Mouse (Mus musculus): ENCODE results near the gene Mis18a.

Mis18a gene

DNA sequence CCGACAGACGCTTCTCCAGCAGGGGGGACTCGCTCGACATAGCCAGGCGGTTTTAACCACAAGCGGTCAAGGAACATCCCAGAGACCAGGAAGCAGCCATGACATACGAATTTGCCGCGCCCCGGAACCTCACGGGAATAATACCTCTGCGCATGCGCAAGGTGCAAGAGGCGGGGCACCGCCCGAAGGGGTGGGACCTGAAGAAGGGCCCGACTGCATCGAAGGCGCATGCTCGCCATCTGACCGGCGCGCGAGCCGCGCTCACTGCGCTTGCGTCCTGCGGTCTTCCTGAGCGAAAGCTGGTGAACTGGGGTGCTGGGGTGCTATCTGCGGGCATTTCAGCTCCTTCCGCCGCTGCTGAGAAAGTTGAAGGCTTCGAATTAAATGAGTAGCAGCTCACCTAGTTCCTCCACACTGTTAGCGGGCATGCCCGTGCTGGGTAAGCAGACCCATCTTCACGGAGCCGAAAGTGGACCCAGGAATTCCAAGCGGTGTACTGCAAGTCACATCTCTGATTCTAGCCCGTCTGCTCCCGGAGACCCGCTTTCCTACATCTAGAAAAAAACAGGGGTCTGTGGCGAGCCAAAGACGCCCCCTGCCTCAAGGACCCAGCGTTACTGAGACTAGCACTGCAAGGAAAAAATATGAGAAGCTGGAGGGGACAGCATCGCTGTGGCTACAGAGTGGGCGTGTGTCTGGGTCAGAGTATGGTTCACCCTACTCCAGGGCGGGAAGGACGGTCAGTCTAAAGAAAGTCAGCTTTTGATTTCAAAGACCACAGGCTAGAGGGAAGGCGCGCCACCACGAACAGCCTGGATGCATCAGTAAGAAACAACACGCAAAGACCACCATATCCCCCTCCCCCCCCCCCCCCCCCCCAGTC is at the start of gene Mis18a:
Gene Mis18a, minus strand, starts transcription at position 172 of the 883 bp plus-strand sequence.
- DNase-seq (ENCODE audit: low spot score in 2 of 2) = peak; percentile 95 to 98

DNA sequence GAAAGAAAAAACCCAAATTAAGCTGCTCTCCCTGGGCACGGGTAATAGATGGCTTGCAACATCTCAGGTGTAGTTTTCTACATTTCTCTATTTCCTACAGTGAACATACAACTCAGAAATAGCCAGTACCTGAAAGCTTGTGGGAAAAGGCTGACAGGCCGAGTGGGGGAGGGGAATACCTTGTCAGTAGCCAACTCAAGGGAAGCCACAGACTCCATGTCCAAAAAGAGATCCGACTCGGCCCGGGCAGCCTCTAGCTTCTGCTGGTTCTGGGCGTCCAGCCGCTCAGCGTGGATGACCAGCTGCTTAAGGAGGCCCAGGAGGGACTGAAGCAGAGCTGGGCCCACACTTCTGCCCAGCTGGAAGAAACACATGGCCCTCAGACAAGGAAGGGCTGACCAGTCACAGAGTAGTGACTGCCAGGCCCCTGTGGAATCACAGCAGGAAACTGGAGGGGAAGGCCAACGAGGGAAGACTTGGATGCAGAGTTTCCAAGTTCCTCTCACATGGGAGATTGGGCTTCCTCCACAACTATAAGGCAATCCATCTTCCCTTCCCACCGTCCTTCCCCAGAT is 48.8 kb upstream of the Mis18a start:
- no peak for DNase-seq (ENCODE audit: low spot score in 2 of 2)

DNA sequence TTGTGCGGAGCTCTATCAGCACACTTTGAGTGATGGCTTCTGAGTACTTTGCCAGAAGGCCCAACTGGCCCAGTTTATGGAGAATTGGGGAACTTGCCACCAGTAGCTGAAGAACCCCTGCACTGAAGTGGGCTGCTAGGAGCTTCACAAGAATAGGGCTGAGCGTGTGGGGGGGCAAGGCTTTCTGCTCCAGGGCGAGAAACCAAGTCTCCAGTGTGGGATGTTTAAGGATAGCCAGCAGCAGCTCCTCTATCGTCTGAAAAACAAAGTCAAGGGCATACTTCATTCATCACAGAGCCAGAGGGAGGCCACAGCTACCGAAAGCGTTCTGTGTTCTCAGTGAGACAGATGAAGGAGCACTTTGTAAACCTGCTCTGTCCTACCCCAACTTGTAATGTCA is 47.4 kb upstream of the Mis18a start:
- DNase-seq (ENCODE audit: low spot score in 2 of 2) = no peak

GRCm38 (mm10) chr16:90774216-90774615 is 47.0 kb upstream of the Mis18a start:
- DNase-seq (ENCODE audit: low spot score in 2 of 2) = no peak

- DNase-seq (ENCODE audit: low spot score in 2 of 2) = no peak
Measured at GRCm38 (mm10) chr16:90766919-90767454, 39.8 kb upstream of the Mis18a start.

DNA sequence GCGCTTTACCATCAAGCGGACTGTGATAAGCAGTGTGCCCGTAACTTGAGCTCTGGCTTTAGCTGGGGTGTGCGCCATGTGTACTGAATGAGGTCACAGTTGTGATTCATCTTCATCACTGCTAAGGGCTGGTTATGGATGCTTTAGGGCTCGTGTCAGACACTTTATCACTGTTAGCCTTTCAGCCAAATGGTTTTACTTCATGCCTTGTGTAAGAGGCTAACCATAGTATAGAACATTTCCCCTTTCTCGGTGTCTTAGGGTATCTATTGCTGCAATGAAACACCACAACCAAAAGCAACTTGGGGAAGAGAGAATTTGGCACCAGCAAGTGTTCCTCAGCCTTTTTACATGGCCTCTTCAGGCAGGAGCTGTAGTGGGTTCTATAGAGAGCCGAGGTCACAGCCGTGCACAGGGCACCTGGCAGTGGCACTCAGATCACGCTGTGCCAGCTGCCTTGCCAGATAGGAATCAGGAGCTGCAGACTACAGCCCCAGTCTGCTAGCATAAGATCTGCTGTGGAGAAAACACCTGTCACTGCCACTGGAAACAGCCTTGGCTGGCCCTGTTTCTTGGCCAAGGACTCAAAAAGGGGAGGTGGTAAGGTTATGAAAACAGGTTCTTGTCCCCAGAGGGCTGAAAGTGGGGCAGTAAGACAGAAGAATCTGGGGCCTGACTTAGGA is 38.1 kb upstream of the Mis18a start:
- DNase-seq (ENCODE audit: low spot score in 2 of 2) = peak in 1 of 2 experiments; percentile 44

GRCm38 (mm10) chr16:90760515-90760914 is 33.3 kb upstream of the Mis18a start:
- peak; percentile 70 to 75 for DNase-seq (ENCODE audit: low spot score in 2 of 2)

GRCm38 (mm10) chr16:90759335-90759734 is 32.1 kb upstream of the Mis18a start:
- DNase-seq (ENCODE audit: low spot score in 2 of 2) = no peak

DNA sequence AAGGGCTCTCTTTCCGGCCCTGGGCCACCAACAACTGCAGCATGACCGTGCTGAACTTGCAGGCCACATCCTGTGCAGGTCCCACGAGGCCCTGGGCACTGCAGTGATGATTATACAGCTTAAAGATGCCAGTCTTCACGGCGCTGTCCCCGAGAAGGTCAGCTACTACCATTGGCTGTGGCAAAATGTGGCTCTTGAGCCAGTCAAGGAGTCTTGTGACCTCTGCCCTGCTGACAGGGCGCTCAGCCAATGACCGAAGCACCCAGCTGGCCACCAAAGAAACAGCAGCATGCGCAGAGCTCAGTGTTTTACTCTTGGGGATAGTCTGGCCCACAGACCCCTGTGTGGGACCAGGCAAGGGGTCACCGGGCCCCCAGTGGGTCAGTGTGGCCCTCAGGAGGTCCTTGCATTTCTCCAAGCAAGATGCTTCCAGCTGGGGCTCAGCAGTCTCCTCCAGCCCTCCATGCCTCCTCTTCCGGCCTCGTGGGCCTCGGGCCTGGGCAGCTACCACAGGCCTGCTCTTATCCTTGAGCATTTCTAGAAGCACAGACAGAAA is 26.3 kb upstream of the Mis18a start:
- DNase-seq (ENCODE audit: low spot score in 2 of 2) = no peak

GRCm38 (mm10) chr16:90748169-90748568 is 21.0 kb upstream of the Mis18a start:
- no peak for DNase-seq (ENCODE audit: low spot score in 2 of 2)

GRCm38 (mm10) chr16:90747143-90747542 is 19.9 kb upstream of the Mis18a start:
- no peak for DNase-seq (ENCODE audit: low spot score in 2 of 2)

- peak in 1 of 2 experiments; percentile 37 for DNase-seq (ENCODE audit: low spot score in 2 of 2)
Measured at GRCm38 (mm10) chr16:90738092-90738956, 11.1 kb upstream of the Mis18a start, which contains the start of gene Mrap. Gene Mrap, plus strand, starts transcription at chr16:90738207.

DNA sequence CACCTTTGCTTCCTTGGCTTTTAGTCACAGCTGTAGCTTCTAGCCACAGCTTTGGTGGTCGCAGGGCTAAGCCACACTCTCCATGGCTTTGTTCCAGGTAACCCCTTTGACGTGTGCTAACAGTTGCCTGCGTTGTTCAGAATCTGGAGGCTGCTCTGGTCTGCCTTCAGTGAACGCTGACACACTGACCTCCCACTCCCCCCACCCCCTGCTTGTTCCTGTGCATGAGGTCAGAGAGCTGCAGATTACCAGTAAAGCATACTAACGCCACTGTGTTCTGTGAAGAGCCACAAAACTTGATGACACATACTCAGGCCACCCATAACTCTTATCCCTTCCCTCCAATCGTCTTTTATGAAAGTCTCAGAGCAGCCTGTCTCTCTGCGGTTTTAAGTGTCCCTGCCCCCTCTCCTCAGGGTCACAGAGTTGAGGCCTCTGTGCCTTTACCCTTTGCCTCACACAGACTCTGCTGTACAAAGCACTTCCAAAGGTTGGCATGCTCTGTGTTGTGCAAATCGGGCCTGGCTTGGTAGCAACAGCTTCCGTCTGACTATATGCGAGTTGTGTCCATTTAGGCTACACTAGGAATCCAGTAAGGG is 9.6 kb upstream of the Mis18a start:
- no peak for DNase-seq (ENCODE audit: low spot score in 2 of 2)

- DNase-seq (ENCODE audit: low spot score in 2 of 2) = no peak
Measured at GRCm38 (mm10) chr16:90735611-90736010, 8.4 kb upstream of the Mis18a start.

DNA sequence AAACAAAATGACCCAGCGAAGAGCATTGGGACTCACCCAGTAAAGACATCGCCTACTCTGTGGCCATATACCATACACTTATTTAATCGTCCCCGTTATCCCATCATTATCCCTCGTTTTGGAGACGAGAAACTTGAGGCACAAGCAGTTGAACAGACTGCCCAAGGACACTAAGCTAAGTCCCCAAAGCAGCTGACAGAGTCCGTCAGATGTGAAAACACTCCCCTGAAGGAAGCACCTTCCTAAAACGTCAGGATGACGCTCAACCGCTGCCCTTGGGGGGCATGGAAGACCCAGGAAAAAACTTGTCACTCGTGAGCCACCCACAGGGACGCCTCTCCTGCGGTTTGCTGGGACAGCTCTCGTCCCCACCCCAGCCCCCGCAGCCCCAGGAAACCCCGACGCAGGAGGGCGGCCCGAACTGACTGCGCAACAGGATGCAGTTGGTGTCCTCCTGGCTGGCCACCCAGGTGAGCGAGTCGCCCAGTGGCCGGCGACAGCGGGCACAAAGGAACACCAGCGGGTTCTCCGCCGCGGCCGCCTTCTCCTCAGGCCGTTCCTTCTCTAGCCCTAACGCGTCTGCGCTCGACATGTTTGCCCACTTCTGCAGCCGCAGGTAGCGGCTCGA is 490 bp downstream of the Mis18a start:
- DNase-seq (ENCODE audit: low spot score in 2 of 2) = no peak

GRCm38 (mm10) chr16:90724051-90724450 is 3.2 kb downstream of the Mis18a start:
- no peak for DNase-seq (ENCODE audit: low spot score in 2 of 2)

- DNase-seq (ENCODE audit: low spot score in 2 of 2) = no peak
Measured at GRCm38 (mm10) chr16:90710313-90710712, 16.9 kb downstream of the Mis18a start.

DNA sequence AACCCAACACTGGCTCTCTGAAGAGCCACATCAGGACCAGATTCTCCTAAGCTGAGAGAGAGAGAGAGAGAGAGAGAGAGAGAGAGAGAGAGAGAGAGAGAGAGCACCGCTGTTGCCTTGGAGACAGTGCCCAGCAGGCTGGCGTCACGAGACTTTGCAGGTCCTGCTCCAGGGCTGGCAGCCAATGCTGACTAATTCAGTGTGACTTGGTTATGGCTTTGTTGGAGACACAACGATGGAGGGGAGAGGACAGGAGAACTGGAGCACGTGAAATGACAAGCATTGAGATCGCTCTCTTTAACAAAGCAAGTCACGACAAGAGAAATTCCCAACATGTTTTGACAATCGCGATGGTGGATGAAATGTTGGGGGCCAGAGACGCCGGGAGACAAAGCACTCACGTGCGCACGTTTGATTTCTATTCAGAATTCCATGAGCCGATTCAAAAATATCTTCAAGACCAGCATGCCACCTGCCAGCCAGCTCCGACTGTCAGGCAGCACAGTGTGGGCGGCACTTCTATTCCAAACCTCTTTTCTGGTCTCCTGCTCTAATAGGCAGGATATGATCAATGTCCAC is 17.4 kb downstream of the Mis18a start:
- no peak for DNase-seq (ENCODE audit: low spot score in 2 of 2)

- no peak for DNase-seq (ENCODE audit: low spot score in 2 of 2)
Measured at GRCm38 (mm10) chr16:90706279-90706678, 20.9 kb downstream of the Mis18a start.
